Mouse (Mus musculus) limb, embryonic 11.5 days (tissue): Measurements from ENCODE around the gene Hdac2. TPM values are rescaled to one million over a fixed set of nuclear protein-coding genes. Genes with fewer than 3 reads are reported as not detected.

ENCODE experiments used
- ATAC-seq: fragments of 200-750 bp; cut with Nextera tagmentation; 2 replicates; pipeline ENCODE4 v1.8.0; 2017; ENCODE audit warnings: low read depth; ENCODE audit not compliant: insufficient number of reproducible peaks, low FRiP score, low TSS enrichment
- DNase-seq: peaks from one replicate; pipeline ENCODE4 v3.0.0-alpha.2; 2015; ENCODE audit warnings: low spot score
- H3K27ac ChIP-seq: fragments of 300-500 bp; sonication (generic); replicated peaks from 2 replicates; pipeline ENCODE4 v1.5.1; 2014; ENCODE audit warnings: low read depth, mild to moderate bottlenecking, low read length
- H3K27me3 ChIP-seq: fragments of 300-500 bp; sonication (generic); 2 replicates; pipeline ENCODE4 v1.6.1; 2014; ENCODE audit warnings: mild to moderate bottlenecking, low read length, mixed read lengths; ENCODE audit not compliant: control insufficient read depth, insufficient read depth
- H3K36me3 ChIP-seq: fragments of 300-500 bp; sonication (generic); 2 replicates; pipeline ENCODE4 v1.6.1; 2014; ENCODE audit warnings: mild to moderate bottlenecking, low read length, moderate library complexity, mixed read lengths; ENCODE audit not compliant: control insufficient read depth, insufficient read depth
- H3K4me1 ChIP-seq: fragments of 300-500 bp; sonication (generic); 2 replicates; pipeline ENCODE4 v1.6.1; 2014; ENCODE audit warnings: low read length, mixed read lengths; ENCODE audit not compliant: control insufficient read depth, insufficient read depth
- H3K4me2 ChIP-seq: fragments of 300-500 bp; sonication (generic); 2 replicates; pipeline ENCODE4 v1.6.1; 2014; ENCODE audit warnings: low read depth, mild to moderate bottlenecking, moderate library complexity; ENCODE audit not compliant: severe bottlenecking
- H3K4me3 ChIP-seq: fragments of 300-500 bp; sonication (generic); 2 replicates; pipeline ENCODE4 v1.5.1; 2014; ENCODE audit warnings: low read depth, low read length
- H3K9ac ChIP-seq: fragments of 300-500 bp; sonication (generic); 2 replicates; pipeline ENCODE4 v1.6.1; 2014; ENCODE audit warnings: mild to moderate bottlenecking, low read length
- H3K9me3 ChIP-seq: fragments of 300-500 bp; sonication (generic); 2 replicates; pipeline ENCODE4 v1.6.1; 2016; ENCODE audit warnings: low read length; ENCODE audit not compliant: control insufficient read depth
- WGBS: fragments of 180-500 bp; shearing (Covaris S2); extraction: QIAGEN DNeasy Blood & Tissue Kit; methylation state at CpG from one replicate; pipeline ENCODE4 v1.1.7; 2014; 5-methylcytosine and 5-hydroxymethylcytosine counted together
- polyA plus RNA-seq: library from polyadenylated mRNA; unstranded; fragments of >200 nt; fragmentation: Nextera tagmentation; extraction: Ambion mirVana; gene quantifications from 2 replicates; pipeline ENCODE4 v1.2.1, GENCODE M21; 2014

Gene Hdac2
- polyA plus RNA-seq, 1 experiment from 2014 or later, result 374 TPM

- under 1% methylated on average over 58 of the region's 63 CpGs for WGBS
- ATAC-seq (peak; percentile 79), DNase-seq (peak; percentile 80)
- no peaks in the 10 kb centered on the region for H3K9me3 ChIP-seq
- H3K9ac ChIP-seq, result peak overlapping the region; percentile 97
- no peaks in the 10 kb centered on the region for H3K4me1 ChIP-seq
- H3K36me3 ChIP-seq, result no peaks in the 10 kb centered on the region
- H3K27ac ChIP-seq, result peak overlapping the region; percentile 96
- no peaks in the 10 kb centered on the region for H3K27me3 ChIP-seq
- H3K4me2 ChIP-seq, result peak overlapping the region; percentile 54
- peak overlapping the region; percentile 94 for H3K4me3 ChIP-seq
Measured at GRCm38 (mm10) chr10:36974676-36975520, 554 bp downstream of the Hdac2 start.

- Histone ChIP-seq H3K9ac (no peak overlapping the region), H3K4me3 (no peak overlapping the region), H3K36me3 (no peaks in the 10 kb centered on the region; the same call in 1 of the 2 replicates), H3K4me1 (no peaks in the 10 kb centered on the region), H3K9me3 (no peaks in the 10 kb centered on the region), H3K27me3 (no peaks in the 10 kb centered on the region), H3K4me2 (no peak overlapping the region), H3K27ac (no peak overlapping the region)
- ATAC-seq (no peak), DNase-seq (no peak)
- 96% methylated on average over 4 of the region's 4 CpGs for WGBS
Measured at GRCm38 (mm10) chr10:36981866-36982265, 7.5 kb downstream of the Hdac2 start.

GRCm38 (mm10) chr10:36992149-36992548 is 17.8 kb downstream of the Hdac2 start:
- WGBS, result 97% methylated on average over 2 of the region's 2 CpGs
- H3K36me3 ChIP-seq, result peaks cover 30% of the 10 kb centered on the region; the same call in 1 of the 2 replicates
- no peak overlapping the region for H3K4me2 ChIP-seq
- H3K4me3 ChIP-seq, result no peak overlapping the region
- no peak overlapping the region for H3K27ac ChIP-seq
- H3K4me1 ChIP-seq, result no peaks in the 10 kb centered on the region
- ATAC-seq (no peak), DNase-seq (no peak)
- H3K27me3 ChIP-seq, result no peaks in the 10 kb centered on the region
- no peak overlapping the region for H3K9ac ChIP-seq
- H3K9me3 ChIP-seq, result no peaks in the 10 kb centered on the region

GRCm38 (mm10) chr10:37000839-37001238 is 26.5 kb downstream of the Hdac2 start:
- H3K4me3 ChIP-seq, result no peak overlapping the region
- no peak overlapping the region for H3K4me2 ChIP-seq
- no peaks in the 10 kb centered on the region for H3K9me3 ChIP-seq
- no peak for DNase-seq
- no peak overlapping the region for H3K27ac ChIP-seq
- H3K27me3 ChIP-seq, result no peaks in the 10 kb centered on the region
- H3K36me3 ChIP-seq, result peaks cover 20% of the 10 kb centered on the region; the same call in 1 of the 2 replicates
- 95% methylated on average over 2 of the region's 2 CpGs for WGBS
- no peaks in the 10 kb centered on the region for H3K4me1 ChIP-seq
- H3K9ac ChIP-seq, result no peak overlapping the region
- ATAC-seq, result no peak

GRCm38 (mm10) chr10:37014274-37015107 is 40.1 kb downstream of the Hdac2 start:
- 0 out of 2 replicates have a peak, but pooled peaks have one; percentile 47 for ATAC-seq
- H3K27me3 ChIP-seq, result no peaks in the 10 kb centered on the region

GRCm38 (mm10) chr10:37015729-37016128 is 41.4 kb downstream of the Hdac2 start:
- Histone ChIP-seq H3K4me1 (no peaks in the 10 kb centered on the region), H3K9me3 (no peaks in the 10 kb centered on the region), H3K9ac (no peak overlapping the region), H3K27me3 (no peaks in the 10 kb centered on the region), H3K27ac (no peak overlapping the region), H3K4me3 (no peak overlapping the region), H3K4me2 (no peak overlapping the region), H3K36me3 (no peaks in the 10 kb centered on the region)
- DNase-seq (no peak), ATAC-seq (no peak)
- WGBS, result 58% methylated on average over 2 of the region's 2 CpGs

More at GRCm38 (mm10) chr10:37014274-37015107, 40.1 kb downstream of the Hdac2 start:
- no peak overlapping the region for H3K4me3 ChIP-seq
- DNase-seq, result peak; percentile 82
- H3K36me3 ChIP-seq, result no peaks in the 10 kb centered on the region
- no peak overlapping the region for H3K27ac ChIP-seq
- H3K4me1 ChIP-seq, result no peaks in the 10 kb centered on the region
- no peaks in the 10 kb centered on the region for H3K9me3 ChIP-seq
- 55% methylated on average over 8 of the region's 8 CpGs for WGBS
- no peak overlapping the region for H3K4me2 ChIP-seq
- no peak overlapping the region for H3K9ac ChIP-seq

GRCm38 (mm10) chr10:37016200-37016599 is 41.9 kb downstream of the Hdac2 start:
- no peak for ATAC-seq
- WGBS, result 58% methylated on average over 2 of the region's 2 CpGs
- H3K9ac ChIP-seq, result no peak overlapping the region

GRCm38 (mm10) chr10:37024301-37024700 is 50.0 kb downstream of the Hdac2 start:
- Histone ChIP-seq H3K4me2 (no peak overlapping the region), H3K9ac (no peak overlapping the region), H3K36me3 (no peaks in the 10 kb centered on the region), H3K9me3 (no peaks in the 10 kb centered on the region), H3K4me3 (no peak overlapping the region), H3K27me3 (no peaks in the 10 kb centered on the region), H3K4me1 (no peaks in the 10 kb centered on the region), H3K27ac (no peak overlapping the region)
- 73% methylated on average over 1 of the region's 1 CpGs for WGBS
- DNase-seq (no peak), ATAC-seq (no peak)

More at GRCm38 (mm10) chr10:37016200-37016599, 41.9 kb downstream of the Hdac2 start:
- H3K4me3 ChIP-seq, result no peak overlapping the region
- H3K27me3 ChIP-seq, result no peaks in the 10 kb centered on the region
- H3K9me3 ChIP-seq, result no peaks in the 10 kb centered on the region
- H3K36me3 ChIP-seq, result no peaks in the 10 kb centered on the region
- H3K4me1 ChIP-seq, result no peaks in the 10 kb centered on the region
- no peak overlapping the region for H3K27ac ChIP-seq
- no peak overlapping the region for H3K4me2 ChIP-seq
- no peak for DNase-seq
